Mouse (Mus musculus) hindbrain, embryonic 12.5 days (tissue): ENCODE results near the gene Chmp3. TPM values are rescaled to one million over a fixed set of nuclear protein-coding genes. Genes with fewer than 3 reads are reported as not detected.

Experiments
- ATAC-seq: fragments of 200-750 bp; cut with Nextera tagmentation; 2 replicates; pipeline ENCODE4 v1.8.0; 2017; ENCODE audit warnings: moderate TSS enrichment; ENCODE audit not compliant: low FRiP score
- H3K27ac ChIP-seq: fragments of 300-500 bp; sonication (generic); 2 replicates; pipeline ENCODE4 v1.5.1; 2016; ENCODE audit warnings: mild to moderate bottlenecking
- H3K27me3 ChIP-seq: fragments of 300-500 bp; sonication (generic); 2 replicates; pipeline ENCODE4 v1.6.1; 2016; ENCODE audit warnings: mild to moderate bottlenecking
- H3K36me3 ChIP-seq: fragments of 300-500 bp; sonication (generic); 2 replicates; pipeline ENCODE4 v1.6.1; 2016; ENCODE audit warnings: mild to moderate bottlenecking
- H3K4me1 ChIP-seq: fragments of 300-500 bp; sonication (generic); 2 replicates; pipeline ENCODE4 v1.6.1; 2016
- H3K4me2 ChIP-seq: fragments of 300-500 bp; sonication (generic); replicated peaks from 2 replicates; pipeline ENCODE4 v1.6.1; 2016; ENCODE audit warnings: mild to moderate bottlenecking
- H3K4me3 ChIP-seq: fragments of 300-500 bp; sonication (generic); 2 replicates; pipeline ENCODE4 v1.5.1; 2016; ENCODE audit warnings: mild to moderate bottlenecking
- H3K9ac ChIP-seq: fragments of 300-500 bp; sonication (generic); 2 replicates; pipeline ENCODE4 v1.6.1; 2016; ENCODE audit warnings: mild to moderate bottlenecking, moderate library complexity
- H3K9me3 ChIP-seq: fragments of 300-500 bp; sonication (generic); replicated peaks from 2 replicates; pipeline ENCODE4 v1.6.1; 2016; ENCODE audit warnings: mild to moderate bottlenecking
- WGBS: fragments of 180-500 bp; shearing (Covaris S2); methylation state at CpG from one replicate; pipeline ENCODE4 v1.1.7; 2016; 5-methylcytosine and 5-hydroxymethylcytosine counted together
- polyA plus RNA-seq: library from polyadenylated mRNA; unstranded; fragments of >200 nt; fragmentation: Nextera tagmentation; extraction: Ambion mirVana; gene quantifications from 2 replicates; pipeline ENCODE4 v1.2.1, GENCODE M21; 2016

The Chmp3 gene
- polyA plus RNA-seq, 1 experiment from 2014 or later: 49.3 TPM

GRCm38 (mm10) chr6:71537286-71537685 is 6.3 kb upstream of the Chmp3 start:
- Histone ChIP-seq H3K9ac (no peak overlapping the region), H3K27ac (no peak overlapping the region), H3K27me3 (0 out of 2 replicates have a peak, but pooled peaks cover 2% of the 10 kb centered on the region), H3K4me3 (no peak overlapping the region), H3K36me3 (no peaks in the 10 kb centered on the region), H3K9me3 (no peaks in the 10 kb centered on the region), H3K4me1 (no peaks in the 10 kb centered on the region), H3K4me2 (no peak overlapping the region)
- ATAC-seq: no peak

GRCm38 (mm10) chr6:71555507-71555951 is 11.9 kb downstream of the Chmp3 start:
- no peaks in the 10 kb centered on the region for H3K27me3 ChIP-seq
- H3K9ac ChIP-seq: no peak overlapping the region
- 93% methylated on average over 2 of the region's 2 CpGs for WGBS
- no peak for ATAC-seq
- H3K9me3 ChIP-seq: no peaks in the 10 kb centered on the region
- H3K4me2 ChIP-seq: no peak overlapping the region
- H3K4me3 ChIP-seq: no peak overlapping the region
- H3K4me1 ChIP-seq: no peaks in the 10 kb centered on the region
- no peak overlapping the region for H3K27ac ChIP-seq
- peaks cover 5% of the 10 kb centered on the region; the same call in 1 of the 2 replicates for H3K36me3 ChIP-seq

- H3K4me1 ChIP-seq: no peaks in the 10 kb centered on the region
- 94% methylated on average over 2 of the region's 2 CpGs for WGBS
These were observed 13.2 kb downstream of the Chmp3 start for GRCm38 (mm10) chr6:71556826-71557225.

GRCm38 (mm10) chr6:71568616-71569015 is 25.0 kb downstream of the Chmp3 start:
- Histone ChIP-seq H3K9ac (no peak overlapping the region), H3K9me3 (no peaks in the 10 kb centered on the region), H3K4me3 (no peak overlapping the region), H3K27me3 (no peaks in the 10 kb centered on the region), H3K4me1 (peaks cover 4% of the 10 kb centered on the region; the same call in 1 of the 2 replicates), H3K27ac (no peak overlapping the region), H3K36me3 (peaks cover 18% of the 10 kb centered on the region), H3K4me2 (no peak overlapping the region)
- no peak for ATAC-seq
- 84% methylated on average over 3 of the region's 3 CpGs for WGBS

More at GRCm38 (mm10) chr6:71556826-71557225, 13.2 kb downstream of the Chmp3 start:
- Histone ChIP-seq H3K4me3 (no peak overlapping the region), H3K4me2 (no peak overlapping the region), H3K27me3 (no peaks in the 10 kb centered on the region), H3K27ac (no peak overlapping the region), H3K9ac (no peak overlapping the region), H3K36me3 (peaks cover 15% of the 10 kb centered on the region; the same call in 1 of the 2 replicates), H3K9me3 (no peaks in the 10 kb centered on the region)
- ATAC-seq: no peak

- H3K4me2 ChIP-seq: no peak overlapping the region
- H3K4me1 ChIP-seq: peaks cover 4% of the 10 kb centered on the region; the same call in 1 of the 2 replicates
- H3K4me3 ChIP-seq: no peak overlapping the region
- no peak for ATAC-seq
- H3K9ac ChIP-seq: no peak overlapping the region
- H3K27ac ChIP-seq: no peak overlapping the region
- WGBS: 72% methylated on average over 2 of the region's 2 CpGs
- H3K9me3 ChIP-seq: no peaks in the 10 kb centered on the region
- H3K27me3 ChIP-seq: no peaks in the 10 kb centered on the region
- H3K36me3 ChIP-seq: peaks cover 20% of the 10 kb centered on the region
These were observed 25.4 kb downstream of the Chmp3 start for GRCm38 (mm10) chr6:71569025-71569424.

GRCm38 (mm10) chr6:71575359-71575758 is 31.8 kb downstream of the Chmp3 start:
- Histone ChIP-seq H3K36me3 (peaks cover 39% of the 10 kb centered on the region), H3K9ac (no peak overlapping the region), H3K4me1 (no peaks in the 10 kb centered on the region), H3K27ac (no peak overlapping the region), H3K27me3 (no peaks in the 10 kb centered on the region), H3K4me3 (no peak overlapping the region), H3K9me3 (no peaks in the 10 kb centered on the region), H3K4me2 (no peak overlapping the region)
- no peak for ATAC-seq
- 93% methylated on average over 1 of the region's 1 CpGs for WGBS

- no peaks in the 10 kb centered on the region for H3K4me1 ChIP-seq
- H3K36me3 ChIP-seq: peaks cover 36% of the 10 kb centered on the region
- H3K27me3 ChIP-seq: no peaks in the 10 kb centered on the region
- H3K4me3 ChIP-seq: no peak overlapping the region
- no peak overlapping the region for H3K27ac ChIP-seq
- WGBS: 95% methylated on average over 11 of the region's 11 CpGs
- H3K9ac ChIP-seq: no peak overlapping the region
- H3K9me3 ChIP-seq: no peaks in the 10 kb centered on the region
- no peak overlapping the region for H3K4me2 ChIP-seq
- ATAC-seq: no peak
These were observed 35.9 kb downstream of the Chmp3 start for GRCm38 (mm10) chr6:71579478-71579877.

- 81% methylated on average over 4 of the region's 4 CpGs for WGBS
- no peak for ATAC-seq
These were observed 39.6 kb downstream of the Chmp3 start for GRCm38 (mm10) chr6:71583198-71583597.

GRCm38 (mm10) chr6:71589401-71589800 is 45.8 kb downstream of the Chmp3 start:
- Histone ChIP-seq H3K4me3 (no peak overlapping the region), H3K27ac (no peak overlapping the region), H3K36me3 (peaks cover 74% of the 10 kb centered on the region), H3K4me1 (no peaks in the 10 kb centered on the region), H3K9ac (no peak overlapping the region), H3K4me2 (no peak overlapping the region), H3K27me3 (no peaks in the 10 kb centered on the region), H3K9me3 (no peaks in the 10 kb centered on the region)
- no peak for ATAC-seq
- WGBS: 98% methylated on average over 1 of the region's 1 CpGs

More at GRCm38 (mm10) chr6:71583198-71583597, 39.6 kb downstream of the Chmp3 start:
- Histone ChIP-seq H3K36me3 (peaks cover 46% of the 10 kb centered on the region), H3K4me3 (no peak overlapping the region), H3K4me1 (no peaks in the 10 kb centered on the region), H3K9me3 (no peaks in the 10 kb centered on the region), H3K9ac (no peak overlapping the region), H3K4me2 (no peak overlapping the region), H3K27ac (no peak overlapping the region), H3K27me3 (no peaks in the 10 kb centered on the region)

GRCm38 (mm10) chr6:71590154-71590553 is 46.6 kb downstream of the Chmp3 start:
- no peak for ATAC-seq
- 96% methylated on average over 4 of the region's 4 CpGs for WGBS
- no peak overlapping the region for H3K27ac ChIP-seq
- H3K4me3 ChIP-seq: no peak overlapping the region
- peaks cover 80% of the 10 kb centered on the region for H3K36me3 ChIP-seq
- no peak overlapping the region for H3K4me2 ChIP-seq
- no peaks in the 10 kb centered on the region for H3K4me1 ChIP-seq
- H3K9me3 ChIP-seq: no peaks in the 10 kb centered on the region
- H3K27me3 ChIP-seq: no peaks in the 10 kb centered on the region
- no peak overlapping the region for H3K9ac ChIP-seq

- no peak for ATAC-seq
- peaks cover 69% of the 10 kb centered on the region for H3K36me3 ChIP-seq
- H3K4me1 ChIP-seq: no peaks in the 10 kb centered on the region
- no peak overlapping the region for H3K9ac ChIP-seq
- H3K27ac ChIP-seq: no peak overlapping the region
- H3K9me3 ChIP-seq: no peaks in the 10 kb centered on the region
- no peak overlapping the region for H3K4me2 ChIP-seq
- no peak overlapping the region for H3K4me3 ChIP-seq
- WGBS: 92% methylated on average over 3 of the region's 3 CpGs
- no peaks in the 10 kb centered on the region for H3K27me3 ChIP-seq
These were observed 64.2 kb downstream of the Chmp3 start for GRCm38 (mm10) chr6:71607756-71608155.

GRCm38 (mm10) chr6:71608994-71609393 is 65.4 kb downstream of the Chmp3 start:
- H3K4me2 ChIP-seq: no peak overlapping the region
- no peak for ATAC-seq
- peaks cover 67% of the 10 kb centered on the region for H3K36me3 ChIP-seq
- no peaks in the 10 kb centered on the region for H3K4me1 ChIP-seq
- H3K9me3 ChIP-seq: no peaks in the 10 kb centered on the region
- H3K27me3 ChIP-seq: no peaks in the 10 kb centered on the region
- H3K4me3 ChIP-seq: no peak overlapping the region
- H3K9ac ChIP-seq: no peak overlapping the region
- no peak overlapping the region for H3K27ac ChIP-seq

- Histone ChIP-seq H3K4me1 (no peaks in the 10 kb centered on the region), H3K27ac (no peak overlapping the region), H3K27me3 (no peaks in the 10 kb centered on the region), H3K4me3 (no peak overlapping the region), H3K4me2 (no peak overlapping the region), H3K9me3 (no peaks in the 10 kb centered on the region), H3K9ac (no peak overlapping the region), H3K36me3 (peaks cover 60% of the 10 kb centered on the region)
- 92% methylated on average over 7 of the region's 7 CpGs for WGBS
- no peak for ATAC-seq
These were observed 66.4 kb downstream of the Chmp3 start for GRCm38 (mm10) chr6:71609968-71610367.
